Mouse (Mus musculus): ENCODE data around the gene Il17f. TPM values are rescaled to one million over a fixed set of nuclear protein-coding genes. Genes with fewer than 3 reads are reported as not detected.

Il17f gene
- polyA plus RNA-seq, 2 experiments: 0.10 TPM; not detected in 1

DNA sequence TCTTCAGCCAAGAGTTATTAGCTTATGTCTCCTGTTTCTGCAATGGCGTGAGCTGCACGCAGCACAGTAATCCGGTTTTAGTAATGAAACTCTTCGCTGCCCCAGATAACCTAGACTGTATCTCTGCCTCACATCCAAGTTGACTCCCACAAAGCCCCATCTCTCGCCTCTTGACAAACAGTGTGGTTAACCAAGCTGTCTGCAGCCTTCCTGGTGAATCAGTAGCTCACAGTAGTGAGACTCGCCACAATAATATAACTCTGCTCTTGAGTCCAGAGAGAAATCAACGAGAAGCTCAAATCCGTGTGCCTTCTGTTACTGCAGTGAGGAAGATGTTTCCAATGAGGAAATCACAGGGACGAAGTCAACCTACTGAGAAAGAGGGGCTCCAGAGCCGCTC, 36.0 kb downstream of the Il17f start:
- no peaks in the 10 kb centered on the region for H3K27me3 ChIP-seq (ENCODE audit: control insufficient read depth, insufficient read depth, low read length)
- DNase-seq (ENCODE audit: low read depth in 3 of 3, low spot score in 3 of 3): no peak
- H3K9me3 ChIP-seq (ENCODE audit: control insufficient read depth, low read length): no peaks in the 10 kb centered on the region
- no peak overlapping the region for H3K27ac ChIP-seq
- no peak for ATAC-seq (ENCODE audit: insufficient read depth)
- H3K4me3 ChIP-seq (ENCODE audit: insufficient read depth in 1 of 2, low read depth in 2 of 2, low read length in 2 of 2): no peak overlapping the region
- H3K4me2 ChIP-seq (ENCODE audit: low read depth): no peak overlapping the region
- TF ChIP-seq EP300 (IDR thresholded peaks at IDR 0.05; ENCODE audit: low read depth): no peak
- no peak for TF ChIP-seq CTCF (IDR thresholded peaks at IDR 0.05; ENCODE audit: low read depth)
- WGBS (ENCODE audit: insufficient replicate concordance): 24% methylated on average over 10 of the region's 10 CpGs
- H3K9ac ChIP-seq (replicated peaks): no peak overlapping the region
- H3K4me1 ChIP-seq (replicated peaks; ENCODE audit: control insufficient read depth in 2 of 2, insufficient read depth in 2 of 2, low read length in 1 of 2): no peaks in the 10 kb centered on the region
- no peaks in the 10 kb centered on the region for H3K36me3 ChIP-seq (replicated peaks; ENCODE audit: control insufficient read depth, insufficient read depth, low read depth)

DNA sequence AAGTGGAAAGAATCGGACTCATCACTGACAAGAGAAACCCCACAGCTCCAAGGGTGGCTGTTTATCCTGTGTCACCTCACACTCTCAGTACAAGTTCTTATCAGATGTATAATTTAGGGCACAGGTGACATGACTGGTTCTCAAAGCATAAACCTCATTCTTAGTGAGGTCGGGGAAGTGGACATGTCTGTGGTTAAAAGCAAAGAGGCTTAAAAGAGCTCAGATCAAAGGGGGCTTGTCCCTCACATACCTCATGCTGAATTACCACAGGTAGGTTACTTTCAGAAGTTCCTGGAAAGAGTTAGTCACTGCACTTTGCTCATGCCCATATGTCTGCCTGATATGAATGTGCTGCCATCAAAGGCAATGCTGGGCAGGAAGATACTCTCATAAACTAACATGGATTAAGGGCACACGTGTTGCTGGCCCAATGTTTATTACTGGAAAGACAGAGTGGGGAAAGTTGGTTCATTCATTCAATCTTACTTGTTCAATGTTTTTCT, 49.9 kb downstream of the Il17f start:
- Histone ChIP-seq H3K9ac (replicated peaks) (no peak overlapping the region), H3K4me3 (ENCODE audit: insufficient read depth in 1 of 2, low read depth in 2 of 2, low read length in 2 of 2) (no peak overlapping the region), H3K4me2 (ENCODE audit: low read depth) (no peak overlapping the region), H3K27me3 (ENCODE audit: control insufficient read depth, insufficient read depth, low read length) (no peaks in the 10 kb centered on the region), H3K9me3 (ENCODE audit: control insufficient read depth, low read length) (no peaks in the 10 kb centered on the region), H3K36me3 (replicated peaks; ENCODE audit: control insufficient read depth, insufficient read depth, low read depth) (no peaks in the 10 kb centered on the region), H3K27ac (no peak overlapping the region), H3K4me1 (replicated peaks; ENCODE audit: control insufficient read depth in 2 of 2, insufficient read depth in 2 of 2, low read length in 1 of 2) (no peaks in the 10 kb centered on the region)
- DNase-seq (ENCODE audit: low read depth in 3 of 3, low spot score in 3 of 3) (no peak), ATAC-seq (ENCODE audit: insufficient read depth) (no peak)
- TF ChIP-seq CTCF (IDR thresholded peaks at IDR 0.05; ENCODE audit: low read depth) (no peak), EP300 (IDR thresholded peaks at IDR 0.05; ENCODE audit: low read depth) (no peak)
- 40% methylated on average over 3 of the region's 3 CpGs for WGBS (ENCODE audit: insufficient replicate concordance)

DNA sequence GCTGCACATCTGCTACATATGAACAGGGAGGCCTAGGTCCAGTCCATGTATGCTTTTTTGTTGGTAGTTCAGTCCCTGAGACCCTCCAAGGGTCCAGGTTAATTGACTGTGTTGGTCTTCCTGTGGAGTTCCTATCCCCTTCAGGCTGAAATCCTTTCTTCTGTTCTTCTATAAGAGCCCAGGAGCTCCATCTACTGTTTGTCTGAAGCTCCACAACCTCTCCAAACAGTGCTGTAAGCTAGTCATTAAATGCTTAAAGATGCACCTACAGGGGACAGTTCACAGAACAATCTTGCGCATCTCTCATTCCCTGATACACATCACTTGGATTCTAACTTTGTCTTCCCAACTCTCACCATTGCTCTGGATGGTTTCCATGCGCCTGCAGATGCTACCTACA, 51.9 kb downstream of the Il17f start:
- H3K27ac ChIP-seq: no peak overlapping the region
- no peak overlapping the region for H3K4me3 ChIP-seq (ENCODE audit: insufficient read depth in 1 of 2, low read depth in 2 of 2, low read length in 2 of 2)
- ATAC-seq (ENCODE audit: insufficient read depth): no peak
- H3K4me2 ChIP-seq (ENCODE audit: low read depth): no peak overlapping the region
- H3K9ac ChIP-seq (replicated peaks): no peak overlapping the region
- H3K9me3 ChIP-seq (ENCODE audit: control insufficient read depth, low read length): no peaks in the 10 kb centered on the region
- no peaks in the 10 kb centered on the region for H3K4me1 ChIP-seq (replicated peaks; ENCODE audit: control insufficient read depth in 2 of 2, insufficient read depth in 2 of 2, low read length in 1 of 2)
- TF ChIP-seq CTCF (IDR thresholded peaks at IDR 0.05; ENCODE audit: low read depth) (no peak), EP300 (IDR thresholded peaks at IDR 0.05; ENCODE audit: low read depth) (no peak)
- H3K36me3 ChIP-seq (replicated peaks; ENCODE audit: control insufficient read depth, insufficient read depth, low read depth): no peaks in the 10 kb centered on the region
- 66% methylated on average over 2 of the region's 2 CpGs for WGBS (ENCODE audit: insufficient replicate concordance)
- no peak for DNase-seq (ENCODE audit: low read depth in 3 of 3, low spot score in 3 of 3)
- H3K27me3 ChIP-seq (ENCODE audit: control insufficient read depth, insufficient read depth, low read length): no peaks in the 10 kb centered on the region

DNA sequence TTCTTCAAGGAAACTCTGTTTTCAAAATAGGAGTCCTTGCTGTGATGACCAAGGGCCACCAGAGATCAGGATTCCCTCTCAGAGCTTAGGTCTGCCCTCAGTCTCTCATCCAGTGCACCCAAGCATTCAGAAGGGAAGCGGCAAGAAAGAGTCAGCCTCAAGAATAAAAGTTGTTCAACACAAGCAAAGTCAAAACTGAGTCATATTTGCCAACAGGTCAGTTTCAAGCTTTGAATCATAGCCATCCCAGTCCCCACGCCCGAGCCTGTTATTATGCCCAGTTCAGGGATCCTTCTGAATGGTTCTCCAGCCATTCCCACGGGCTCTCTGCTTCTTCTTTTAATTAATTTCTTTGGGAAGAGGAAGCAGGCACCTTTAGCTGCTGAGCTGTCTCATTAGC, 53.8 kb downstream of the Il17f start:
- no peaks in the 10 kb centered on the region for H3K4me1 ChIP-seq (replicated peaks; ENCODE audit: control insufficient read depth in 2 of 2, insufficient read depth in 2 of 2, low read length in 1 of 2)
- no peaks in the 10 kb centered on the region for H3K27me3 ChIP-seq (ENCODE audit: control insufficient read depth, insufficient read depth, low read length)
- no peaks in the 10 kb centered on the region for H3K36me3 ChIP-seq (replicated peaks; ENCODE audit: control insufficient read depth, insufficient read depth, low read depth)
- H3K9ac ChIP-seq (replicated peaks): no peak overlapping the region
- WGBS (ENCODE audit: insufficient replicate concordance): 52% methylated on average over 4 of the region's 4 CpGs
- H3K4me2 ChIP-seq (ENCODE audit: low read depth): no peak overlapping the region
- H3K4me3 ChIP-seq (ENCODE audit: insufficient read depth in 1 of 2, low read depth in 2 of 2, low read length in 2 of 2): no peak overlapping the region
- DNase-seq (ENCODE audit: low read depth in 3 of 3, low spot score in 3 of 3) (no peak), ATAC-seq (ENCODE audit: insufficient read depth) (no peak)
- H3K27ac ChIP-seq: no peak overlapping the region
- TF ChIP-seq EP300 (IDR thresholded peaks at IDR 0.05; ENCODE audit: low read depth) (no peak), CTCF (IDR thresholded peaks at IDR 0.05; ENCODE audit: low read depth) (no peak)
- H3K9me3 ChIP-seq (ENCODE audit: control insufficient read depth, low read length): no peaks in the 10 kb centered on the region

DNA sequence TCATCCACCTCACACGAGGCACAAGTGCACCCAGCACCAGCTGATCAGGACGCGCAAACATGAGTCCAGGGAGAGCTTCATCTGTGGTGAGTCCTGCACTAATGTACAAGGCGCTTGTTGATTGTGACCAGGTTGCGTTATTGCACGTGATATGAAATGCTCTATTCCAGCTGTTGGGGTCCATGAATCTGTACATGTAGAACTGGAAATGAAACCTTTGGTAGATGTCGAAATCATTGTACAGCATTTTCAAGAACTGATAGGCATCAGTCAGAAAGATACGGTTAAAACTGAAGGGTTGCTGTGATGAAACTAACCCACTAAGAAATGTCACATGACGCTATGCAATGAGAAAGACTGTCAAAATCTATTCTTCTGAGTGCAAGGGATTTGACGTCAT, 59.5 kb downstream of the Il17f start, which contains the start of gene Il17a:
Gene Il17a, plus strand, starts transcription at position 3 of the 400 bp plus-strand sequence.
- Histone ChIP-seq H3K4me1 (replicated peaks; ENCODE audit: control insufficient read depth in 2 of 2, insufficient read depth in 2 of 2, low read length in 1 of 2) (no peaks in the 10 kb centered on the region), H3K9me3 (ENCODE audit: control insufficient read depth, low read length) (no peaks in the 10 kb centered on the region), H3K27ac (no peak within 1 kb of the TSS), H3K4me2 (ENCODE audit: low read depth) (no peak within 1 kb of the TSS), H3K36me3 (replicated peaks; ENCODE audit: control insufficient read depth, insufficient read depth, low read depth) (no peaks in the 10 kb centered on the region), H3K4me3 (ENCODE audit: insufficient read depth in 1 of 2, low read depth in 2 of 2, low read length in 2 of 2) (no peak within 1 kb of the TSS), H3K9ac (replicated peaks) (no peak within 1 kb of the TSS), H3K27me3 (ENCODE audit: control insufficient read depth, insufficient read depth, low read length) (no peaks in the 10 kb centered on the region)
- no peak for TF ChIP-seq EP300 (IDR thresholded peaks at IDR 0.05; ENCODE audit: low read depth)
- no peak for TF ChIP-seq CTCF (IDR thresholded peaks at IDR 0.05; ENCODE audit: low read depth)
- no peak for ATAC-seq (ENCODE audit: insufficient read depth)
- WGBS (ENCODE audit: insufficient replicate concordance): 69% methylated on average over 10 of the region's 10 CpGs
- DNase-seq (ENCODE audit: low read depth in 3 of 3, low spot score in 3 of 3): no peak

Other genes starting within 250 kb of the Il17f start
- 0.12 and 0.15 TPM in 2 replicates for gene Pkhd1, start 172.6 kb downstream of the Il17f start, polyA plus RNA-seq (2012; rRNA removed)
- 0.13 and 0.15 TPM in 2 replicates for gene Pkhd1, start 172.6 kb downstream of the Il17f start, polyA plus RNA-seq (2014; fragmentation: Nextera tagmentation; extraction: Ambion mirVana)
- not detected in 2 replicates for gene Il17a, start 59.7 kb downstream of the Il17f start, polyA plus RNA-seq (2012; rRNA removed)
- gene Il17a, start 59.7 kb downstream of the Il17f start, polyA plus RNA-seq (2014; fragmentation: Nextera tagmentation; extraction: Ambion mirVana): not detected in 2 replicates
- gene Mcm3, start 29.7 kb upstream of the Il17f start, polyA plus RNA-seq (2012; rRNA removed): 107 and 110 TPM in 2 replicates
- gene Mcm3, start 29.7 kb upstream of the Il17f start, polyA plus RNA-seq (2014; fragmentation: Nextera tagmentation; extraction: Ambion mirVana): 154 and 173 TPM in 2 replicates
- 0.12 and 0.16 TPM in 2 replicates for gene Paqr8, start 100.0 kb upstream of the Il17f start, polyA plus RNA-seq (2012; rRNA removed)
- 0.13 and 0.29 TPM in 2 replicates for gene Paqr8, start 100.0 kb upstream of the Il17f start, polyA plus RNA-seq (2014; fragmentation: Nextera tagmentation; extraction: Ambion mirVana)
- 0.21 and 1.1 TPM in 2 replicates for gene Efhc1, start 161.0 kb upstream of the Il17f start, polyA plus RNA-seq (2012; rRNA removed)
- gene Efhc1, start 161.0 kb upstream of the Il17f start, polyA plus RNA-seq (2014; fragmentation: Nextera tagmentation; extraction: Ambion mirVana): 0.32 and 0.53 TPM in 2 replicates

Data from liver, embryonic 14.5 days (tissue).